Mouse (Mus musculus): Measurements from ENCODE around the gene Hif3a.

Hif3a gene

DNA sequence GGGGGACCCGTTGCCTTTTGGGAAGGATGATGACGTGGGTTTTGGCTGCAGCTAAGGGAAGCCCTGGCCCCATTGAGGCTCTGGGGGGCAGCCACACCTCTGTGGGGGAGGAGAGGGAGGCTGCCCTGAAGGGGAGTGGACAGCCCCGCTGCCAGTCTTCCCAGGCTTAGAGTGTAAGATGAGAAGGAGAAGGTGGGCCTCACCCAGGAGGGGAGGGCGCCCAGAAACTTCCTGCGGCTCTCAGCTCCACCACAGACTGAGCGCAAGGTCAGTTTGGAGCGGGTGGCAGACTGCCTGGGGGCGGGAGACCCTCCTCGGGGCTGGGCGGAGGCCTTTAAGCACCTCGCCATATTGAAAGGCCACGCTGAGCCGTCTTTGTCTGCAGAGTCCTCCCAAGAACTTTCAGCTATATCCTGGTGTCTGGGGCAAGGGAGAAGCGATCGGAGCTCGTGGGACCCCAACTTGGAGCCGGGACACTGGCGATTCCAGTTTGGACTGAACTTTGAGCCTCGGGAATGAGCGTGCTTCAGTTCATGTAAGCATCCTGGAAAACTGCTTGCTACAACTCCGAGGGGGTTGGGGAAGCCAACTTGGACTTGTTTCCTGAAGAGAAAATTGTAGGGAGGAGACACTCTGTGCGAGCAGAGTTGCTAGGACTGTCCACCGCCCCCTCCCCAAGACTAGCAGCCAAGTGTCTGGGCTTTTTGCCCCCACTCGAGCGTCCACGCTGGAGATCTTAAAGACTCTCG is 68.4 kb downstream of the Hif3a start:
- DNase-seq (ENCODE audit: extremely low read depth, low read depth, low spot score), result no peak

DNA sequence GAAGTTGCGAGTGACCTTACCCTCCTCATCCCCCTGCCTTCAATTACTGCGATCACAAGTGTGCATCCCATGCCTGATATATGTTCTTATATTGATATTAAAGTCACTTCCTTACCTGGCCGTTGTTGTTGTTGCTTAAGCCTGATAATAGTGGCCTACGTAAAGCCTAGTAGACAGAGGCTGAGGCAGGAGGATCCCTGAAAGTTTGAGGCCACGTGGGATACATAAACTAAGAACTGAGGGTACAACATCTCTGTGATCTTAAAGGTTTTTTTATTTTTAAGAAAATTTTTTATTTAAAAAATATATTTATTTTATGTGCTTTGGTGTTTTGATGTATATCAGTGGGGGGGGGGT is 69.8 kb downstream of the Hif3a start, which contains the start of gene Ccdc8:
Gene Ccdc8, plus strand, starts transcription at position 258 of the 357 bp plus-strand sequence.
- no peak for DNase-seq (ENCODE audit: extremely low read depth, low read depth, low spot score)

DNA sequence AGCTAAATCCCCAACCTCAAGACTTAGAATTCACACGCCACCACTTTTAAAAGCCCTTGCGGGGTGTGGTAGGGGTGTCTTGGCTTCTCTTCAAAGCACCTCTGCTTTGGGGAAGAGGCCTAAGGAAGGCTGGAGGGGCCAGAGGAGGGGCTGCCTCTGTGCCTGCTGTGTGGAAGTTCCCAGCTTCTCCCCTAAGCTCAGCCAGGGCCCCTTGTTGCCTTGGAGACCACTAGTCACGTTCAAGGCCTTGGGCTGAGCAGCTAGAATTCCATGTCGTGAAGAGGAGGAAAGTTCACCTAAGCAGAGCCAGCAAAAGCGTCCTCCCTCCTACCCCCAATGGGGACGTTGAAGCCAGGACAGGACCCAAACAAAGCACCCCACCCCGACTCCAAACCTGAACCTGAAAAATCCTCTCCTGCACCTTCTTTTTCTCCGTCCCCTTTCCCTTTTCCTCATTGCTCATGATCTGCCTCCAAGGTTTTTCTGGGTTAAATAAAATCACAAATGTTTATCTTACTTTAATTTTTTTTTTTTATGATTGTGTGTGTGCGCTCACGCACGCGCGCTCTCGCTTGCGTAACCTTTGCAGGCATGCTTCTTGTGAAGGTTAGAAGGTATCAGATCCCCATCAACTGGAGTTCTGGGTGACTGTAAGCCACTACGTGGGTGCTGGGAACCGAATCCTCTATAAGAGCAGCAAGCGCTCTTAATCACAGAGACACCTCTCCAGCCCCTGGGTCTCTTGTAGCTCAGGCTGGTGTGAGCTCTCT is 70.4 kb downstream of the Hif3a start:
- DNase-seq (ENCODE audit: extremely low read depth, low read depth, low spot score), result no peak

DNA sequence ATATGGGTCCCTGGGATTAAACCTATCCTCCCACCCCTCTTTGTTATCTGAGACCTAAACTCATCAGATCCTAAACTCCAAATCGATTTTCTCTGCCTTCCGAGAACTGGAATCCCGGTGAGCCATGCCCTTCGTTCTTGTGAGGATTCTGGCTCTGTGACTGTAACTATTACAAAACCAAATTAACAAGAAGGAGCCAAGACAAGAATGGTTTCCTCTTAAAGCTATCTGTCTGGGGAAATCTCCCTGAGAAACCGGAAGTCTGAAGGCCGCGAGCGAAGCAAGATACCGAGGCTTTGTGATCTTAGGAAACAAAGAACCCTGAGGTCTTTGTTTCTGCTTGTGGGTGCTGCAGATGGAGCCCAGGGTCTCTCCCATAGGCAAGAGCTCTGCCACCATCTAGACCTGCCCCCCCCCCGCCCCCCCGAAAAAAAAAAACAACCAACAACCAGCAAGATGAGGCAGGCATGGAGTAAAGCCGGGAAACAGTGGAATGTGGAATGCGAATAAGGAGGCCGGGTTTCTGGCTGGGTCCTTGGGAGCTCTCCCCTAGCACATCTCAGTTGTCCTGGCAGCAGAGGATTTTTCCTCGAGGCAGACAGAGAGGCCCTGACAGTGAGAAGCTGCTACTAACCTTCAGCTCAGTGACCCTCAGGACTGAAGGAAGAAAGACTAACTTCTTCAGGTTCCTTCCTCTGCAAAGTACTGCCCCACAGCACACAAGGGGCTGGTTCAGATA is 72.1 kb downstream of the Hif3a start:
- no peak for DNase-seq (ENCODE audit: extremely low read depth, low read depth, low spot score)

DNA sequence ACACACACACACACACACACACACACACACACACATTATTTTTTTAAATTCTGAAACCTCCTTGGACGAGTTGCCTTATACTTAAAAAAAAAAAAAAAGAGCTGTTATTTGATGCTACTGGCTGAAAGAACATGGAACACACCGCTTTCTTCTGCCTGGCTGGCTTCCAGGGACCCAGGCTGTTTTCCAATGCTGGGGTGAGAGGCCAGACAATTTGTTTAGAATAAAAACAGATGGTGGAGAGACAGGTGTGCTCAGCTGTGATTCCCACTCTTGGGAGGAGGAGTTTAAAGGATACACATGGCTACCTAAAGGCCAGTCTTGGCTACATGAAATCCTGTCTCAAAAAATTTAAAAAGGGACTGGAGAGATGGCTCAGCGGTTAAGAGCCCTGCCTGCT is 73.8 kb downstream of the Hif3a start:
- no peak for DNase-seq (ENCODE audit: extremely low read depth, low read depth, low spot score)

DNA sequence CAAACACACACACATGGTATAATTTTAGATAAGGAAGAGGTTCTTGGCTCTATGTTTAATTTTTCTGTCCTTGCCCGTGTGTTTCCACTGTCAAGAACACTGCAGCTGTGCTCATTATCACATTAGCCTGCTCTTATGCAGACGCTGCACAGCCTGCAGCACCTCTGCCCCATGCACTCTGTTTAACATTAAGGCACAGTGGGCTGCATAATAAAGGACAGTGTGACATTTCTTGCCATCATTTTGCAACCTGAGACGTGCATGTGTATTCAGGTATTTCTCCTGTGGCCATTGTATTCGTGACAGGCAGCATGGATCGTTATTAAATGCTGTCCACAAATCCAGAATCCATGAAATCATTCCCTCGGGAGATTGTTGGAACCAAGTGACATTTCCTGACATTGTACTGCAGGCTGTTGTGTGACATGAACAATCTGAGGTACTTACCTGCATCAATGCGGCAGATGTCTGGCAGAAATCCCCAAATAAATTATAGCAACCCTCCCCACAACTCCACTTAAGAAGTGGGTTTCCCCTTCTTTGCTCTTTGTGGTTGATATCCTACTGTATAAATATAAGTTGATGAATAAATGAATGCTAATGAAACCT is 74.6 kb downstream of the Hif3a start:
- DNase-seq (ENCODE audit: extremely low read depth, low read depth, low spot score), result no peak

DNA sequence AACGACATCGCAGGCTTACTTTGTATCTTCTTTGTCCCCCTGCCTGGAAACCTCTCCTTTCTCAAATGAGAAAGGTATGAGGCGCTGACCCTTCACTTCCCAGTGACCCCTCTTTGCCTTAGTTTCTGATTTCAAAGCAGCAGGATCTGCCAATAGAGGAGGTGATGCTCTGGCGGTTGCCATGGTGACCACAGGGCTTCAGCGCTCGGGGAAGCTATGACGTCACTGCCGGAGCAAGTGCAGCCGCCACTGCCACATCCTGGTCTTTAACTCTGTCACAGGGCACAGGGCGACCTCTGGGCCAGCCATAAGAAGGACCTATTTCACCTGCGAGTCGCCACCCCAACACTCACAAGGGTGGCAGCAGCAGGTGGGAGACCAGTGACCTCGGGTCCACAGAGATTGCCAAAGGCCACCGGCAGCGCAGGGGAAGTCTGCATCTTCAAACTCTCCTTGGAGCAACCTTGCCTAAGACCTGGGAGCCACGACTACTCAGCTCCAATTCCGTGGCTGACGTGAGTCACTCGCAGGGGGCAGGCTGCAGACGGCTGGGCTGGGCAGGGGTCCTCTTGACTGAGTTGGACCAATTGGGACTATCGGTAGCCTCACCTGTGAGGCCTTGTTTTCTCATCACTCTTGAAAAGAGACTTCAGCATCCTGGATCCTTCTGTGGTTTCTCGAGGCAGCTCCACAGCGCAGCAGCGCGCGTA is 79.2 kb downstream of the Hif3a start, which contains the start of gene Gm42372:
Gene Gm42372, plus strand, starts transcription at position 228 of the 710 bp plus-strand sequence.
- no peak for DNase-seq (ENCODE audit: extremely low read depth, low read depth, low spot score)

Data from fat pad, adult 2 months (tissue).